Mouse (Mus musculus): ENCODE data around the gene Opalin.

GRCm38 (mm10) chr19:41031869-41032268 is 45.0 kb downstream of the Opalin start:
- TF ChIP-seq EP300 (IDR thresholded peaks at IDR 0.05) = no peak
- no peak for TF ChIP-seq CTCF (IDR thresholded peaks at IDR 0.05)

Data from lung, postnatal 0 days (tissue).